Mouse (Mus musculus): ENCODE measurements at regions not wholly inside any gene's neighbourhood (a gene's known extent, or its start where the extent isn't known, plus 50 kb on each side); places are given as distances from the start of the nearest gene placed in this dataset.

- DNase-seq (ENCODE audit: low read depth in 3 of 3, low spot score in 3 of 3): no peak
- no peak overlapping the region for H3K4me3 ChIP-seq (ENCODE audit: insufficient read depth in 1 of 2, low read depth in 2 of 2, low read length in 2 of 2)
- no peaks in the 10 kb centered on the region for H3K27me3 ChIP-seq (ENCODE audit: control insufficient read depth, insufficient read depth, low read length)
- H3K27ac ChIP-seq: no peak overlapping the region
- H3K9ac ChIP-seq (replicated peaks): no peak overlapping the region
- no peak overlapping the region for H3K4me2 ChIP-seq (ENCODE audit: low read depth)
- ATAC-seq (ENCODE audit: insufficient read depth): no peak
- peaks cover 0 to 3% of the 10 kb centered on the region in 2 experiments; a peak in 1 of 4 replicates for H3K4me1 ChIP-seq (replicated peaks; ENCODE audit: control insufficient read depth in 2 of 2, insufficient read depth in 2 of 2, low read length in 1 of 2)
- H3K36me3 ChIP-seq (replicated peaks; ENCODE audit: control insufficient read depth, insufficient read depth, low read depth): no peaks in the 10 kb centered on the region
- WGBS (ENCODE audit: insufficient replicate concordance): 59% methylated on average over 4 of the region's 4 CpGs
- TF ChIP-seq CTCF (IDR thresholded peaks at IDR 0.05; ENCODE audit: low read depth): no peak
- TF ChIP-seq EP300 (IDR thresholded peaks at IDR 0.05; ENCODE audit: low read depth): no peak
- no peaks in the 10 kb centered on the region for H3K9me3 ChIP-seq (ENCODE audit: control insufficient read depth, low read length)
Observed at GRCm38 (mm10) chr5:119478331-119478730, 192.1 kb upstream of the Tbx3 start.

GRCm38 (mm10) chr5:119480191-119481190 lies 190.0 kb upstream of the Tbx3 start:
- no peak overlapping the region for H3K9ac ChIP-seq (replicated peaks)
- H3K36me3 ChIP-seq (replicated peaks; ENCODE audit: control insufficient read depth, insufficient read depth, low read depth): no peaks in the 10 kb centered on the region
- H3K4me3 ChIP-seq (ENCODE audit: insufficient read depth in 1 of 2, low read depth in 2 of 2, low read length in 2 of 2): no peak overlapping the region
- WGBS (ENCODE audit: insufficient replicate concordance): 36% methylated on average over 28 of the region's 28 CpGs
- ATAC-seq (ENCODE audit: insufficient read depth): no peak
- H3K27me3 ChIP-seq (ENCODE audit: control insufficient read depth, insufficient read depth, low read length): no peaks in the 10 kb centered on the region
- H3K4me2 ChIP-seq (ENCODE audit: low read depth): no peak overlapping the region
- no peak overlapping the region for H3K27ac ChIP-seq
- no peak for DNase-seq (ENCODE audit: low read depth in 3 of 3, low spot score in 3 of 3)
- TF ChIP-seq CTCF (IDR thresholded peaks at IDR 0.05; ENCODE audit: low read depth) (no peak), EP300 (IDR thresholded peaks at IDR 0.05; ENCODE audit: low read depth) (no peak)
- H3K4me1 ChIP-seq (replicated peaks; ENCODE audit: control insufficient read depth in 2 of 2, insufficient read depth in 2 of 2, low read length in 1 of 2): peaks cover 0 to 3% of the 10 kb centered on the region in 2 experiments; a peak in 1 of 4 replicates
- H3K9me3 ChIP-seq (ENCODE audit: control insufficient read depth, low read length): no peaks in the 10 kb centered on the region

GRCm38 (mm10) chr5:119483706-119484105 lies 186.8 kb upstream of the Tbx3 start:
- H3K4me2 ChIP-seq (ENCODE audit: low read depth): no peak overlapping the region
- ATAC-seq (ENCODE audit: insufficient read depth) (no peak), DNase-seq (ENCODE audit: low read depth in 3 of 3, low spot score in 3 of 3) (no peak)
- H3K9me3 ChIP-seq (ENCODE audit: control insufficient read depth, low read length): no peaks in the 10 kb centered on the region
- TF ChIP-seq EP300 (IDR thresholded peaks at IDR 0.05; ENCODE audit: low read depth) (no peak), CTCF (IDR thresholded peaks at IDR 0.05; ENCODE audit: low read depth) (no peak)
- peaks cover 0 to 3% of the 10 kb centered on the region in 2 experiments; a peak in 1 of 4 replicates for H3K4me1 ChIP-seq (replicated peaks; ENCODE audit: control insufficient read depth in 2 of 2, insufficient read depth in 2 of 2, low read length in 1 of 2)
- no peaks in the 10 kb centered on the region for H3K27me3 ChIP-seq (ENCODE audit: control insufficient read depth, insufficient read depth, low read length)
- H3K36me3 ChIP-seq (replicated peaks; ENCODE audit: control insufficient read depth, insufficient read depth, low read depth): no peaks in the 10 kb centered on the region
- H3K4me3 ChIP-seq (ENCODE audit: insufficient read depth in 1 of 2, low read depth in 2 of 2, low read length in 2 of 2): no peak overlapping the region
- no peak overlapping the region for H3K9ac ChIP-seq (replicated peaks)
- 33% methylated on average over 7 of the region's 8 CpGs for WGBS (ENCODE audit: insufficient replicate concordance)
- no peak overlapping the region for H3K27ac ChIP-seq

- no peaks in the 10 kb centered on the region for H3K9me3 ChIP-seq (ENCODE audit: control insufficient read depth, low read length)
- no peaks in the 10 kb centered on the region for H3K27me3 ChIP-seq (ENCODE audit: control insufficient read depth, insufficient read depth, low read length)
- DNase-seq (ENCODE audit: low read depth in 3 of 3, low spot score in 3 of 3) (no peak), ATAC-seq (ENCODE audit: insufficient read depth) (no peak)
- H3K4me1 ChIP-seq (replicated peaks; ENCODE audit: control insufficient read depth in 2 of 2, insufficient read depth in 2 of 2, low read length in 1 of 2): no peaks in the 10 kb centered on the region
- no peaks in the 10 kb centered on the region for H3K36me3 ChIP-seq (replicated peaks; ENCODE audit: control insufficient read depth, insufficient read depth, low read depth)
- TF ChIP-seq EP300 (IDR thresholded peaks at IDR 0.05; ENCODE audit: low read depth) (no peak), CTCF (IDR thresholded peaks at IDR 0.05; ENCODE audit: low read depth) (no peak)
- no peak overlapping the region for H3K9ac ChIP-seq (replicated peaks)
- H3K27ac ChIP-seq: no peak overlapping the region
- no peak overlapping the region for H3K4me2 ChIP-seq (ENCODE audit: low read depth)
- H3K4me3 ChIP-seq (ENCODE audit: insufficient read depth in 1 of 2, low read depth in 2 of 2, low read length in 2 of 2): no peak overlapping the region
Observed at GRCm38 (mm10) chr5:119486196-119486595, 184.3 kb upstream of the Tbx3 start.

GRCm38 (mm10) chr5:119487184-119487583 lies 183.3 kb upstream of the Tbx3 start:
- H3K4me2 ChIP-seq (ENCODE audit: low read depth): no peak overlapping the region
- 54% methylated on average over 8 of the region's 8 CpGs for WGBS (ENCODE audit: insufficient replicate concordance)
- DNase-seq (ENCODE audit: low read depth in 3 of 3, low spot score in 3 of 3) (no peak), ATAC-seq (ENCODE audit: insufficient read depth) (no peak)
- no peaks in the 10 kb centered on the region for H3K9me3 ChIP-seq (ENCODE audit: control insufficient read depth, low read length)
- no peaks in the 10 kb centered on the region for H3K27me3 ChIP-seq (ENCODE audit: control insufficient read depth, insufficient read depth, low read length)
- H3K27ac ChIP-seq: no peak overlapping the region
- no peaks in the 10 kb centered on the region for H3K4me1 ChIP-seq (replicated peaks; ENCODE audit: control insufficient read depth in 2 of 2, insufficient read depth in 2 of 2, low read length in 1 of 2)
- TF ChIP-seq EP300 (IDR thresholded peaks at IDR 0.05; ENCODE audit: low read depth): no peak
- TF ChIP-seq CTCF (IDR thresholded peaks at IDR 0.05; ENCODE audit: low read depth): no peak
- no peaks in the 10 kb centered on the region for H3K36me3 ChIP-seq (replicated peaks; ENCODE audit: control insufficient read depth, insufficient read depth, low read depth)
- H3K4me3 ChIP-seq (ENCODE audit: insufficient read depth in 1 of 2, low read depth in 2 of 2, low read length in 2 of 2): no peak overlapping the region
- no peak overlapping the region for H3K9ac ChIP-seq (replicated peaks)
